Mouse (Mus musculus): ENCODE measurements around the gene AA467197. TPM values are rescaled to one million over a fixed set of nuclear protein-coding genes. Genes with fewer than 3 reads are reported as not detected.

The AA467197 gene
- polyA plus RNA-seq, 1 experiment from 2014 or later = 0.68 TPM

- DNase-seq (ENCODE audit: low read depth, low spot score) (no peak), ATAC-seq (peak; percentile 69)
- POLR2A ChIA-PET = interaction anchor here (1.2 kb wide), 1 partner anchor 13 kb away, joined by 3 read pairs; no protein-coding TSS in a partner anchor
- CTCF ChIA-PET = interaction anchor here (0.9 to 6.4 kb wide), 8 partner anchors 15 to 132 kb away, joined by 3 to 49 read pairs (median 4); no protein-coding TSS in a partner anchor
- in situ Hi-C loops (cut with MboI; ENCODE audit: low pct_unique_long_range_greater_than_20kb) = loop anchor here (10.0 kb wide), 1 partner anchor 117 kb away; no protein-coding TSS in a partner anchor
- peak; percentile 98 for TF ChIP-seq CTCF (IDR thresholded peaks at IDR 0.05)
- H3K27me3 ChIP-seq = no peaks in the 10 kb centered on the region
Observed at GRCm38 (mm10) chr2:122637526-122637997, 776 bp downstream of the AA467197 start.

GRCm38 (mm10) chr2:122638029-122638428, 1.2 kb downstream of the AA467197 start:
- ATAC-seq = no peak

GRCm38 (mm10) chr2:122638673-122639072, 1.9 kb downstream of the AA467197 start:
- ChIA-PET CTCF (interaction anchor here (0.9 to 6.4 kb wide), 10 partner anchors 12 to 131 kb away, joined by 3 to 49 read pairs (median 4); no protein-coding TSS in a partner anchor), POLR2A (interaction anchor here (0.7 to 1.5 kb wide), 3 partner anchors 12 to 33 kb away, joined by 3 read pairs; no protein-coding TSS in a partner anchor)
- H3K27me3 ChIP-seq = no peaks in the 10 kb centered on the region
- in situ Hi-C loops (cut with MboI; ENCODE audit: low pct_unique_long_range_greater_than_20kb) = loop anchor here (10.0 kb wide), 1 partner anchor 116 kb away; no protein-coding TSS in a partner anchor
- no peak for ATAC-seq
- DNase-seq (ENCODE audit: low read depth, low spot score) = no peak
- TF ChIP-seq CTCF (IDR thresholded peaks at IDR 0.05) = no peak

More at GRCm38 (mm10) chr2:122638029-122638428, 1.2 kb downstream of the AA467197 start:
- H3K27me3 ChIP-seq = no peaks in the 10 kb centered on the region
- no peak for DNase-seq (ENCODE audit: low read depth, low spot score)
- ChIA-PET POLR2A (interaction anchor here (0.7 to 1.5 kb wide), 3 partner anchors 13 to 33 kb away, joined by 3 read pairs; no protein-coding TSS in a partner anchor), CTCF (interaction anchor here (0.9 to 6.4 kb wide), 10 partner anchors 12 to 132 kb away, joined by 3 to 49 read pairs (median 4); no protein-coding TSS in a partner anchor)
- no peak for TF ChIP-seq CTCF (IDR thresholded peaks at IDR 0.05)
- in situ Hi-C loops (cut with MboI; ENCODE audit: low pct_unique_long_range_greater_than_20kb) = loop anchor here (10.0 kb wide), 1 partner anchor 117 kb away; no protein-coding TSS in a partner anchor

- POLR2A ChIA-PET = interaction anchor here (0.5 kb wide), 1 partner anchor 281 kb away, joined by 3 read pairs; no protein-coding TSS in a partner anchor
- no peaks in the 10 kb centered on the region for H3K27me3 ChIP-seq
- in situ Hi-C loops (cut with MboI; ENCODE audit: low pct_unique_long_range_greater_than_20kb) = no loop called here
- TF ChIP-seq CTCF (IDR thresholded peaks at IDR 0.05) = no peak
- ATAC-seq = no peak
- no peak for DNase-seq (ENCODE audit: low read depth, low spot score)
- CTCF ChIA-PET = interaction anchor here (1.1 to 1.9 kb wide), 3 partner anchors 14 to 18 kb away, joined by 3 to 6 read pairs (median 5); no protein-coding TSS in a partner anchor
Observed at GRCm38 (mm10) chr2:122652096-122653084, 15.6 kb downstream of the AA467197 start.

GRCm38 (mm10) chr2:122656052-122656451, 19.3 kb downstream of the AA467197 start:
- DNase-seq (ENCODE audit: low read depth, low spot score) (no peak), ATAC-seq (peak; percentile 60)
- TF ChIP-seq CTCF (IDR thresholded peaks at IDR 0.05) = no peak
- ChIA-PET CTCF (interaction anchor here (0.8 to 1.5 kb wide), 3 partner anchors 10 to 18 kb away, joined by 3 to 6 read pairs (median 3); no protein-coding TSS in a partner anchor), POLR2A (interaction anchor here (0.8 to 1.3 kb wide), 2 partner anchors 17 to 88 kb away, joined by 3 read pairs; no protein-coding TSS in a partner anchor)
- in situ Hi-C loops (cut with MboI; ENCODE audit: low pct_unique_long_range_greater_than_20kb) = no loop called here
- H3K27me3 ChIP-seq = no peaks in the 10 kb centered on the region

- ChIA-PET POLR2A (interaction anchor here (1.3 kb wide), 1 partner anchor 18 kb away, joined by 3 read pairs; no protein-coding TSS in a partner anchor), CTCF (interaction anchor here (0.8 to 1.8 kb wide), 5 partner anchors 9 to 119 kb away, joined by 3 to 7 read pairs (median 3); no protein-coding TSS in a partner anchor)
- in situ Hi-C loops (cut with MboI; ENCODE audit: low pct_unique_long_range_greater_than_20kb) = no loop called here
- H3K27me3 ChIP-seq = no peaks in the 10 kb centered on the region
- ATAC-seq (no peak), DNase-seq (ENCODE audit: low read depth, low spot score) (no peak)
- no peak for TF ChIP-seq CTCF (IDR thresholded peaks at IDR 0.05)
Observed at GRCm38 (mm10) chr2:122656767-122657166, 20.0 kb downstream of the AA467197 start.

GRCm38 (mm10) chr2:122657707-122658524, 21.1 kb downstream of the AA467197 start:
- in situ Hi-C loops (cut with MboI; ENCODE audit: low pct_unique_long_range_greater_than_20kb) = no loop called here
- no peak for ATAC-seq
- POLR2A ChIA-PET = no interaction called here
- CTCF ChIA-PET = interaction anchor here (0.7 to 1.8 kb wide), 4 partner anchors 8 to 118 kb away, joined by 3 to 7 read pairs (median 3); no protein-coding TSS in a partner anchor
- TF ChIP-seq CTCF (IDR thresholded peaks at IDR 0.05) = no peak
- no peaks in the 10 kb centered on the region for H3K27me3 ChIP-seq
- no peak for DNase-seq (ENCODE audit: low read depth, low spot score)

GRCm38 (mm10) chr2:122659825-122660224, 23.0 kb downstream of the AA467197 start:
- no peaks in the 10 kb centered on the region for H3K27me3 ChIP-seq
- no peak for ATAC-seq
- CTCF ChIA-PET = interaction anchor here (1.4 to 1.8 kb wide), 3 partner anchors 9 to 28 kb away, joined by 4 to 5 read pairs (median 4); no protein-coding TSS in a partner anchor
- POLR2A ChIA-PET = no interaction called here
- in situ Hi-C loops (cut with MboI; ENCODE audit: low pct_unique_long_range_greater_than_20kb) = no loop called here
- DNase-seq (ENCODE audit: low read depth, low spot score) = no peak
- no peak for TF ChIP-seq CTCF (IDR thresholded peaks at IDR 0.05)

- ChIA-PET POLR2A (no interaction called here), CTCF (interaction anchor here (0.9 to 4.8 kb wide), 14 partner anchors 9 to 88 kb away, joined by 3 to 49 read pairs (median 4); partner anchors contain the start of gene AA467197)
- H3K27me3 ChIP-seq = no peaks in the 10 kb centered on the region
- TF ChIP-seq CTCF (IDR thresholded peaks at IDR 0.05) = no peak
- in situ Hi-C loops (cut with MboI; ENCODE audit: low pct_unique_long_range_greater_than_20kb) = no loop called here
- peak; percentile 63 for ATAC-seq
- no peak for DNase-seq (ENCODE audit: low read depth, low spot score)
Observed at GRCm38 (mm10) chr2:122665253-122665972, 28.6 kb downstream of the AA467197 start.
